Mouse (Mus musculus) liver, adult 2 months (tissue): Measurements from ENCODE around the gene Abl1. TPM values are rescaled to one million over a fixed set of nuclear protein-coding genes. Genes with fewer than 3 reads are reported as not detected.

ENCODE experiments used
- DNase-seq: peaks from one replicate; pipeline ENCODE4 v3.0.0-alpha.2; 2011; ENCODE audit warnings: low read depth, low spot score; ENCODE audit errors: extremely low read depth
- H3K27ac ChIP-seq: fragments of 200-500 bp; replicated peaks from 2 replicates; pipeline ENCODE4 v1.5.1; 2012; ENCODE audit warnings: low read depth, mild to moderate bottlenecking, control low read depth, inconsistent platforms, low read length; ENCODE audit not compliant: insufficient read depth
- H3K27me3 ChIP-seq: fragments of 200-500 bp; 2 replicates; pipeline ENCODE4 v1.6.1; 2012; ENCODE audit warnings: mild to moderate bottlenecking, moderate library complexity, low read length, inconsistent platforms; ENCODE audit not compliant: control insufficient read depth, insufficient read depth
- H3K36me3 ChIP-seq: fragments of 200-500 bp; 2 replicates; pipeline ENCODE4 v1.6.1; 2012; ENCODE audit warnings: low read length, inconsistent platforms; ENCODE audit not compliant: control insufficient read depth, insufficient read depth
- H3K4me1 ChIP-seq: fragments of 200-500 bp; 2 replicates; pipeline ENCODE4 v1.6.1; 2011; ENCODE audit warnings: low read length; ENCODE audit not compliant: control insufficient read depth, insufficient read depth
- H3K4me3 ChIP-seq: fragments of 200-500 bp; 2 replicates; pipeline ENCODE4 v1.5.1; 2011; ENCODE audit warnings: low read depth, mild to moderate bottlenecking, control low read depth, low read length, moderate library complexity; ENCODE audit not compliant: insufficient read depth
- H3K79me2 ChIP-seq: fragments of 200-500 bp; 2 replicates; pipeline ENCODE4 v1.6.1; 2012; ENCODE audit warnings: inconsistent platforms, mild to moderate bottlenecking, low read length, moderate library complexity; ENCODE audit not compliant: control insufficient read depth, insufficient read depth
- H3K9ac ChIP-seq: fragments of 200-500 bp; 2 replicates; pipeline ENCODE4 v1.6.1; 2012; ENCODE audit warnings: low read depth, mild to moderate bottlenecking, control low read depth, inconsistent platforms, low read length
- CTCF ChIP-seq: fragments of 200-500 bp; IDR thresholded peaks from 2 replicates; pipeline ENCODE4 v1.5.1; 2011; ENCODE audit warnings: low read depth, low read length, control low read depth
- POLR2A ChIP-seq: fragments of 200-500 bp; IDR thresholded peaks from 2 replicates; pipeline ENCODE4 v1.6.1; 2011; ENCODE audit warnings: low read length, control low read depth; ENCODE audit not compliant: insufficient read depth; ENCODE audit errors: extremely low read depth
- WGBS: fragments of 180-500 bp; shearing (Covaris S2); methylation state at CpG from one replicate; pipeline ENCODE4 v1.1.7; 2018; 5-methylcytosine and 5-hydroxymethylcytosine counted together
- polyA plus RNA-seq: library from polyadenylated mRNA; depleted of rRNA; stranded (reverse); fragments of >200 nt; gene quantifications from 2 replicates; pipeline ENCODE4 v1.2.3, GENCODE M21; 2012
- total RNA-seq: library from RNA; depleted of rRNA; stranded (reverse); fragments of >200 nt; gene quantifications from 2 replicates; pipeline ENCODE4 v1.2.3, GENCODE M21; 2014

Gene Abl1
- total and polyA plus RNA-seq, 2 experiments: 13.9 to 14.1 TPM

DNA sequence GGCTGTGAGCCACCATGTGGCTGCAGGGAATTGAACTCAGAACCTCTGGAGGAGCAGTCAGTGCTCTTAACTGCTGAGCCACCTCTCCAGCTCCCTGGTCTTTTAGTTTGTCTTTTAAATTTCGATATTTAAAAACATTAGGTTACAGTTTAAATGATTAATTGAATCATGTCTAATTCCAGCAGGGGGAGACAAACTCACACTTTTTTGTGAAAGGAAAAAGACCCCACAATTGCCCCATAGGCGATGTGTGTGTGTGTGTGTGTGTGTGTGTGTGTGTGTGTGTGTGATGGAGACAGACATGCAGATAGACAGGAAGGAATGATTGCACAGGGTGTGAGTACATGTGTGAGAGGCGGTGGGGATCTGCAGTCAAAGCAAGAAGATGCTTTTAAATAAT, 100.1 kb downstream of the Abl1 start:
- Histone ChIP-seq H3K27me3 (no peaks in the 10 kb centered on the region), H3K4me1 (no peaks in the 10 kb centered on the region), H3K9ac (no peak overlapping the region), H3K27ac (no peak overlapping the region), H3K4me3 (no peak overlapping the region), H3K79me2 (peaks cover 3% of the 10 kb centered on the region; the same call in 1 of the 2 replicates), H3K36me3 (peaks cover 21% of the 10 kb centered on the region)
- 89% methylated on average over 3 of the region's 3 CpGs for WGBS
- no peak for TF ChIP-seq POLR2A
- no peak for TF ChIP-seq CTCF
- no peak for DNase-seq

DNA sequence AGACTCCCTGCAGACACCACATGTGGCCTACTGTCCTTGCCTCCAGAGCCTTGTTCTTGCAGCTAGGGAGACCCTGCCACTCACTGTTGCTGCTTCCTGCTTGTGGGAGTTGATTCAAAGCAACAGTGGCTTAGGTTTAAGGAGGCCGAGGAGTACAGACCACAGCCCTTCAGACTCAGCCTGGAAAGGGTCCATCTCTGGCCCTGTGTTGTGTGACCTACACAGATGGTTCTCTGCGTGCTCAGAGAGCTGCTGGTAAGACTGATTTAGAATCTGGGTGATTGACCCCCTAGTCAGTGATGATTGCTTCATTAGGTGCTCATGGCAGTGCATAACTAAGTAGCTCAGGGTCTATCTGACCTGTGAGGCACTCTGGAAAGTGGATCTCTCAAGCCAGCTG, 101.0 kb downstream of the Abl1 start:
- Histone ChIP-seq H3K9ac (no peak overlapping the region), H3K36me3 (peaks cover 21% of the 10 kb centered on the region), H3K27ac (no peak overlapping the region), H3K4me1 (no peaks in the 10 kb centered on the region), H3K4me3 (no peak overlapping the region), H3K79me2 (peaks cover 3% of the 10 kb centered on the region; the same call in 1 of the 2 replicates), H3K27me3 (no peaks in the 10 kb centered on the region)
- WGBS: 93% methylated on average over 2 of the region's 2 CpGs
- DNase-seq: no peak
- TF ChIP-seq CTCF: no peak

DNA sequence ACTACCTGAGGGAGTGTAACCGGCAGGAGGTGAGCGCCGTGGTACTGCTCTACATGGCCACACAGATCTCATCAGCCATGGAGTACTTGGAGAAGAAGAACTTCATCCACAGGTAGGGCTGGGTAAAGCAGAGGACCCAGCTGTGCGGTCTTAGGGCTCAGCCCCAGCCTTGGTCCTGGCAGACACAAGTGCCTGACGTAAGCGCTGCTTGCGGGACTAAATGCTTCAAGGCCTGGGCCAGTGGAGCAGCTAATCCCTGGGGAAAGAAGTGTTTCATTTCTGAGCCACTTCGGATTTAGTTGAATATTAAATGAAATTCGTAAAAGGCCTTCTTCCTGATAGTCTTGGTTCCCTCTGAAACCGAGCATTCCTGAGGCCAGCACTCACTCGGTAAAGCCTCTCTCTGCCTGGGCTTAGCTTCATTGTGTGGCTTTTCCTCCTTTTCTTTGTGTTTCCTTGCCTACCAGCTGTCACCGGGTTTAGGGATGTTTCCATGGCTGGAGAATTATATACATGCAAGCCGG, 102.6 kb downstream of the Abl1 start:
- Histone ChIP-seq H3K36me3 (peaks cover 32% of the 10 kb centered on the region), H3K27ac (no peak overlapping the region), H3K4me1 (no peaks in the 10 kb centered on the region), H3K79me2 (no peaks in the 10 kb centered on the region), H3K4me3 (no peak overlapping the region), H3K9ac (no peak overlapping the region), H3K27me3 (no peaks in the 10 kb centered on the region)
- TF ChIP-seq POLR2A (no peak), CTCF (no peak)
- WGBS: 93% methylated on average over 13 of the region's 13 CpGs
- no peak for DNase-seq

DNA sequence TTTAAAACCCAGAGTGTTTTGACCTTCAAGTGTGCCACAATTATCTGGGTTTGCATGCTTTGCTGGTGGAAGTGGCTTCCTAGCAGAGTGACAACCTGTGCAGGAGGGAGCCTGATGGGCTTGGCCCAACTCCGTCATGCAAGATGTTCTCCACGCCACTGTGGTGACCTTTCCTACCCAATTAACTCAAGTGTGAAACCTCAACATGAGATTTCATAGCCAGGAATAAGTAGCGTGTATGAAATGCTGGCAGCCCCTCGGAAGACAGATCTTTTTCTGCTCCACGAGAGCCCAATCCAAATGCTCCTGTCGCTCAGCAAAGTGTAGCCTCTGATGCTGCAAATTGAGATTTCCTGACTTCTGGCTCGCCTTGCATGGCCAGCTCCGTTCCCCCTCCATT, 103.1 kb downstream of the Abl1 start:
- no peak overlapping the region for H3K27ac ChIP-seq
- H3K36me3 ChIP-seq: peaks cover 33% of the 10 kb centered on the region
- H3K79me2 ChIP-seq: no peaks in the 10 kb centered on the region
- no peaks in the 10 kb centered on the region for H3K27me3 ChIP-seq
- no peaks in the 10 kb centered on the region for H3K4me1 ChIP-seq
- 97% methylated on average over 8 of the region's 8 CpGs for WGBS
- no peak for DNase-seq
- H3K4me3 ChIP-seq: no peak overlapping the region
- TF ChIP-seq POLR2A: no peak
- TF ChIP-seq CTCF: no peak
- no peak overlapping the region for H3K9ac ChIP-seq

DNA sequence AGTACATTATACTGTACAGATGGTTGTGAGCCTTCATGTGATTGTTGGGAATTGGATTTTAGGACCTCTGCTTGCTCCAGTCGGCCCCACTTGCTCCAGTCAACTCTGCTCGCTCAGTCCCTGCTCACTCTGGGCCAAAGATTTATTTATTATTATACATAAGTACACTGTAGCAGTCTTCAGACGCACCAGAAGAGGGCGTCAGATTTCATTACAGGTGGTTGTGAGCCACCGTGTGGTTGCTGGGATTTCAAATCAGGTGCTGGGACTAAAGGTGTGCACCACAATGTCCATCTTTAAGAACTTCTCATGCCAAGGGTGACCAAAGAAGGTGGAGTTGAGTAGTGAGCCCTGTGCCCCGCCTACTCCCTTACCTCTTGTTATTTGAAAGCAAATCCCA, 104.4 kb downstream of the Abl1 start:
- TF ChIP-seq CTCF: no peak
- no peak for TF ChIP-seq POLR2A
- Histone ChIP-seq H3K4me1 (no peaks in the 10 kb centered on the region), H3K9ac (no peak overlapping the region), H3K4me3 (no peak overlapping the region), H3K79me2 (no peaks in the 10 kb centered on the region), H3K27ac (no peak overlapping the region), H3K36me3 (peaks cover 42% of the 10 kb centered on the region), H3K27me3 (no peaks in the 10 kb centered on the region)
- WGBS: 86% methylated on average over 6 of the region's 6 CpGs
- DNase-seq: no peak

DNA sequence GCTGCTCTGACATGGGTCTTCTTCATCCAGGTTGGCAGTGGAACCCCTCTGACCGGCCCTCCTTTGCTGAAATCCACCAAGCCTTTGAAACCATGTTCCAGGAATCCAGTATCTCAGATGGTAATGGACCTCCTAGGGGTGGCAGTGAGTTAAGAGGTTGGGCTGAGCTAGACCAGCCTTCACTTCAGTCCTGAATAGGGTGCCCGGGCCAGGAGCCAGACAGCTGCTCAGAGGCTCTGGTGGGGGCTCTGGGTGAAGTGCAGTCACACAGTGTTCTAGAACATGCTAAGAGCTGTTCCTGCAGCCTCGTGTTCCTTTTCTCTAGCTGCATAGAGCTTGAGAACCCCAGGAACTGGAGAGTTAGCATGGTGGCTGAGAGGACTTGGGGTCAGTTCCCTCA, 108.8 kb downstream of the Abl1 start:
- no peak for DNase-seq
- no peak for TF ChIP-seq POLR2A
- no peak for TF ChIP-seq CTCF
- Histone ChIP-seq H3K36me3 (peaks cover 36% of the 10 kb centered on the region), H3K4me3 (no peak overlapping the region), H3K79me2 (no peaks in the 10 kb centered on the region), H3K9ac (no peak overlapping the region), H3K27ac (no peak overlapping the region), H3K4me1 (no peaks in the 10 kb centered on the region), H3K27me3 (no peaks in the 10 kb centered on the region)
- WGBS: 89% methylated on average over 3 of the region's 3 CpGs
